In genomic region chr2:116236731-116237130, GRCm38 (mm10) we compare ENCODE assay signal across 25 mouse cellular contexts.
A peak's percentile ranks its signal among the peaks of the same experiment; 100 is the strongest.
DNase-seq lines count a peak whose midpoint lies in the region; ATAC-seq lines count a peak whose summit lies in the region.
"Had no signal": no experiment of that assay in that cellular context is flagged by ENCODE, and none has a peak within 500 bp of the region (broad histone marks: within the 10 kb centered on the region; RNA-seq: fewer than 3 reads in every experiment).

No protein-coding gene starts in this region.

- no peak overlapping the region for H3K9ac ChIP-seq in forebrain, embryonic 15.5 days (replicated peaks)
- H3K9ac ChIP-seq: embryonic facial prominence, embryonic 12.5 days; forebrain, embryonic 13.5 days; hindbrain, embryonic 15.5 days; limb, embryonic 15.5 days; liver, embryonic 15.5 days had no signal

- no peak for ATAC-seq in forebrain, embryonic 15.5 days (replicated peaks)
- no peak for ATAC-seq in erythroblast, adult 5-6 weeks (replicated peaks; ENCODE audit: low FRiP score, poor library complexity, severe bottlenecking)
- ATAC-seq: forebrain, embryonic 13.5 days had no signal

- no peaks in the 10 kb centered on the region for H3K4me1 ChIP-seq in forebrain, embryonic 15.5 days
- H3K4me1 ChIP-seq: embryonic facial prominence, embryonic 12.5 days; forebrain, embryonic 13.5 days; hindbrain, embryonic 15.5 days; limb, embryonic 15.5 days; liver, embryonic 15.5 days had no signal

- no peak overlapping the region for H3K27ac ChIP-seq in forebrain, embryonic 15.5 days (replicated peaks)
- H3K27ac ChIP-seq: embryonic facial prominence, embryonic 12.5 days; forebrain, embryonic 13.5 days; hindbrain, embryonic 15.5 days; limb, embryonic 15.5 days; liver, embryonic 15.5 days had no signal

- no peaks in the 10 kb centered on the region for H3K27me3 ChIP-seq in forebrain, embryonic 15.5 days
- H3K27me3 ChIP-seq: embryonic facial prominence, embryonic 12.5 days; forebrain, embryonic 13.5 days; hindbrain, embryonic 15.5 days; limb, embryonic 15.5 days; liver, embryonic 15.5 days had no signal

- H3K36me3 ChIP-seq in forebrain, embryonic 15.5 days = no peaks in the 10 kb centered on the region
- H3K36me3 ChIP-seq: embryonic facial prominence, embryonic 12.5 days; hindbrain, embryonic 15.5 days; limb, embryonic 15.5 days; liver, embryonic 15.5 days had no signal

- intact Hi-C loops in left cerebral cortex, postnatal 36 days (cut with DNase I) = no loop called here

- no peak overlapping the region for H3K4me2 ChIP-seq in forebrain, embryonic 15.5 days (replicated peaks)
- H3K4me2 ChIP-seq: embryonic facial prominence, embryonic 12.5 days; forebrain, embryonic 13.5 days; heart, embryonic 11.5 days; hindbrain, embryonic 15.5 days; limb, embryonic 15.5 days; liver, embryonic 15.5 days had no signal

- DNase-seq in layer of hippocampus, adult 11-12 months (ENCODE audit: low spot score) = peak; percentile 37
- no peak for DNase-seq in layer of hippocampus, postnatal 10 days (ENCODE audit: low spot score in 2 of 2)
- DNase-seq in frontal cortex, adult 2 months (ENCODE audit: extremely low spot score in 1 of 2, low spot score in 1 of 2) = peak; percentile 52 to 66
- peak; percentile 20 to 22 for DNase-seq in layer of hippocampus, postnatal 36 days
- DNase-seq in left cerebral cortex, postnatal 36 days (ENCODE audit: low spot score in 2 of 2) = peak; percentile 18
- no peak for DNase-seq in kidney, adult 18-20 months
- DNase-seq: adrenal gland, postnatal 14 days; cerebellum, adult 11 months; cerebellum, adult 9-11 months; gastrocnemius, postnatal 14 days; heart, adult 11 months; kidney, postnatal 25 days; lung, postnatal 4 days; midbrain, embryonic 14.5 days; thymus, adult 18-20 months; thymus, postnatal 36 days had no signal

- H3K4me3 ChIP-seq in forebrain, embryonic 15.5 days = no peak overlapping the region
- H3K4me3 ChIP-seq: embryonic facial prominence, embryonic 12.5 days; erythroblast, embryonic 14.5 days; forebrain, embryonic 13.5 days; hindbrain, embryonic 15.5 days; limb, embryonic 15.5 days; liver, embryonic 15.5 days had no signal

- no peaks in the 10 kb centered on the region for H3K9me3 ChIP-seq in forebrain, embryonic 15.5 days
- H3K9me3 ChIP-seq: embryonic facial prominence, embryonic 12.5 days; forebrain, embryonic 13.5 days; hindbrain, embryonic 15.5 days; limb, embryonic 15.5 days; liver, embryonic 15.5 days had no signal

Comparison
In these comparisons a context has a peak if more than half of its experiments do, and no peak if none do; other contexts are left out.
1. DNase-seq: peak in layer of hippocampus, adult 11-12 months (single experiment), frontal cortex, adult 2 months (2 of 2), layer of hippocampus, postnatal 36 days (2 of 2) and left cerebral cortex, postnatal 36 days (2 of 2); none in layer of hippocampus, postnatal 10 days (0 of 2) and kidney, adult 18-20 months (single experiment).